Mouse (Mus musculus) urinary bladder, postnatal 14 days (tissue): ENCODE data around the gene Pigc.

ENCODE experiments used
- DNase-seq: peaks from one replicate; pipeline ENCODE4 v3.0.0; 2021; ENCODE audit warnings: low spot score

Pigc gene

GRCm38 (mm10) chr1:162008208-162008607 lies 39.2 kb downstream of the Pigc start:
- DNase-seq, result no peak

- no peak for DNase-seq
Observed at GRCm38 (mm10) chr1:162008631-162009067, 39.7 kb downstream of the Pigc start.

- DNase-seq, result no peak
Observed at GRCm38 (mm10) chr1:162009086-162009485, 40.1 kb downstream of the Pigc start.

- DNase-seq, result no peak
Observed at GRCm38 (mm10) chr1:162011523-162012245, 42.7 kb downstream of the Pigc start.

DNA sequence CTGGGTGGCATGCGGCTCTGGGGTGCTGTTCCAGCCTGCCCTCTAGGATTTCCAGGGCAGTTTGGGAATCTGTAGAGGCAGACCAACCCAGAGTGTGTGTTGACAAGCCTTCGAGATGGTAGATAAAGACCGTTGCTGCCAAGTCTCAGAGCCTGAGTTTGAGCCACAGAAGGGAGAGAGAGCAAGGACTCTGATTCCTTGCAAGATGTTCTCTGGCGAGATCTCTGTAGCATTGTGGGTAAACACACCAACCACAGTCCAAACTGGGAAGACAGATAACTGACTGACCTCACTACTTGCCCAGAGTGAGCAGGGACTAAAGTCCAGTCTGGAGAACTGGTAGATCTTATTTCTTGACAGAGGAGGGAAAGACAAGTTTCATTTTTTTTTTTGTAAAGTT lies 44.6 kb downstream of the Pigc start:
- no peak for DNase-seq

DNA sequence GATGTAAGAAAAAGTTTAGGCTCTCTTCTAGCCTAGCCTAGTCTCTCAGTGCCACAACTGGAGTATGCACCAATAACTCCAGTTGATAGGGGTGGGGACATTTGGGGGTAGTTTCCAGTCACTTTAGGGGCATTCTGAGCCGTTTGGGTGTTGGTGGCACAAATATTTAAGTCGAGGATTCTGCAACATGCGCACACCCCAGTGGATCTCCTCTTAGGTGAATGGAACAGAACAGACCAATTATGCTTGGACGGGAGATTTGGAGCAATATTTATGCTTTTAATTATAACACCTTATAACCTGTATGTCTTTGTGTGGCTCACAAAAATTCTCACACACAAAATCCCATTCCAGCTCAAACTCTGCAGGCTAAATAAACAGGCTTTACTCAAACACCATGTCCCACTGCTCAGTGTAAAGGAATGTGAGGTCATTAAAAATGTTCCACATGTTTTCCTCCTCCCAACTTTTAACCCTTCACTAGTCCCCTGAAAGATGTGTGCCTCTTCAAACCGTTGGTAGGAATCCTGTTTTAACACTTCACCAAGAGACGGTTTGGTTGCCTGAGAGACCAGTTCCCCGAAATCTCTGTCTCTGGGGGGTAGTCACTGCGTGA lies 46.4 kb downstream of the Pigc start:
- no peak for DNase-seq

GRCm38 (mm10) chr1:162016982-162017381 lies 48.0 kb downstream of the Pigc start:
- DNase-seq, result no peak

DNA sequence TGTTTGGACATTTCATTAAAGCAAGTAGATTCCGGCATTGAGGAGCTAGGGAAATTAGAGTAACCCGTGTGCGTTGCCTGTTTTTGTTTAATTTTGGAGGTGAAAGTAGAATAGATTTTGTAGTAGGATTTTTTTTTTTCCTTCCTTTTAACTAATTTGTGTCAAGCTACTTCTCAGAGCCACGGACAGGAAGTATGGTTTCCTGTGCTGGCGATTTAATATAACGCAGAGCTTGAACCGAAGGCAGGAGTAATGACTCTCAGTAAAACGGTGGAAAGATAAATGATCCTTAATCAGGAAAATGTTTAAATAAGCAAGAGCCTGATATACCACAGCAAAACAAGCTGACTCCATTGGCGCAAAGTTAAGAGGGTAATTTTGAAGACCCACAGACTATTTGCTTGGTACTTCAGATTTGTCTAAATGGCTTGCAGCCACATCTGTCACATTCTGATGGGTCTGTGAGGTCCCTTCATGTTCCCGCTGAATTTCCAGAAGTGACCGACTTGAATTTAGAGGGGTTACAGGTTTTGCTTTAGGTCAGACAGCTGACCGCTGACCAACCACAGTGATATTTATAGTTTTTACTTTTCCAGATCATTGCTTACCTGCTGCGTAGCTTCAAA lies 49.1 kb downstream of the Pigc start:
- no peak for DNase-seq

GRCm38 (mm10) chr1:162018601-162018977 lies 49.6 kb downstream of the Pigc start:
- no peak for DNase-seq

DNA sequence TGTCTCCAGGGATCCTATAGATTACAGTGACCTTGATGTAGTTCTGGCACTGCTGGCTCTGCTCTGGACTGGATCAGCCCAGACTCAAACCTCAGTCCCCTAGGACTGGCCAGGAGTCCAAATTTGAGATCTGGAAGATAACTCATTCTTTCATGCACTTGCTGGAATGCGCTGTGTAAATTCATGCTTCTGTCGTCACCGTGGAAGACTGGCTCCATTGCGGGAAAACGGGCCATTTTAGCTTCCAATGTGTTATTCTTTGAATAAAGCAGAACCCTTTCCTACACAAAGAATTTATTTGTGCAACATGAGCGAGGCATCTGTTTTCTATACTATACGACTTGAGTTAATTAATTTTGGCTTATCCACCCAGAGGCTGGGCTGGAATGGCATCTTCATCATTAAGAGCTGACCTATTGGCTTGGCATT lies 51.3 kb downstream of the Pigc start:
- DNase-seq, result no peak

- DNase-seq, result no peak
Observed at GRCm38 (mm10) chr1:162020766-162021165, 51.8 kb downstream of the Pigc start.
